Mouse (Mus musculus): ENCODE measurements at regions not wholly inside any gene's neighbourhood (a gene's known extent, or its start where the extent isn't known, plus 50 kb on each side); places are given as distances from the start of the nearest gene placed in this dataset.

DNA sequence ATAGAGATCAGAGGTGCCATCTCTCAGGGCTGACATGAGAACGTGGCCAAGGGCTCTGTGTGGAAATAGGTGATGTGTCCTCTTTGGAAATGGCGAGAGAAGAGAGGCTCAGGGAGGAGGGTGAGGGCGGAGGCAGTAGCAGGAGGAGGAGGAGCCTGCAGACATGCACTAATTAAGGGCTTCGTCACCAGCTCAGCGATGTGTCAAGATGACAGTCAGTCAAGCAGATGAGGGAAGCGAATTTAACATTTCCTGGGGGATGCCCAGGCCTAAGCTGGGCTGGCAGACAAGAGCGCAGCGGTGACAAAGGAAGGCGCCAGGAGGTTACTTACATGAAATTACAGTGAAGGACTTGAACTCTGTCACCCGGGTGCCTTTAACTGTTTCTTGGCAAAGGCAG lies 455.1 kb upstream of the Tbx3 start:
- in situ Hi-C loops (cut with MseI, MboI): no loop called here

DNA sequence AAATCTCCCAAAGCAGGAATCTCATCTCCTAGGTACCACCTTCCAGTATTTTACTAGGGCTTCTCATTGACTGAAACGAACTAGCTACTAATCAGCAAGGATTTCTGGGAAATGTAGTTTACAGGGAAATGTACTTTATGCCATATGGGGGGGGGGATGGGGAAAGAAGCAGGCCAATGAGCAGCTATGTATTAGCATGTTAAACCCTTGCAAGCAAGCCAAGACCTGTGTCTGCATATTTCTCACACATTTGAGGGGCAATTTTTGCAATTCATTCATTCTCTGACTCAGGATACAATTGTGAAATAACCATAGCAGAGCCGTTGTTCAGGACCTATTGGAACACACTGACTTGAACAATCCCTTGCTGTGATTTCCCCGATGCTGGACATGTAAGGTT lies 454.3 kb upstream of the Tbx3 start:
- in situ Hi-C loops (cut with MseI, MboI): no loop called here

DNA sequence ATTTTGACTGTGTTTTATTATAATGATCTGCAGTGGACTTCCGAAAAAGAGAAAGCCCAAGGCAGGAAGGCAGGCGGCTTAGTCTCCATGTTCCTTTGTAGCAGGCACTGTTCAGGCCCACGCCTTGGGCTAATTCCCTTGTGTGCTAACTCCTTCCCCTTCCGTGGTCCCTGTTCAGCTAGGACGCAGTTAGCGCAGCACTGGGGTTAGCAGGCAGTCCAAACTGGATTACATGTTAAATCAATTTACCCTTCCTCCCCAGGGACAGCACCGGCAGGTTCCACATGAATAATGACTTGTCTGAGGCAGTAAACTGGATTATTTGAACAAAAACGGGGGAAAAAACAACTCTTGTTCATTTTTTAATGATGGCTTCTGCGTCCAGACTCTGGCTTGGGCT lies 453.4 kb upstream of the Tbx3 start:
- in situ Hi-C loops (cut with MseI, MboI): no loop called here

DNA sequence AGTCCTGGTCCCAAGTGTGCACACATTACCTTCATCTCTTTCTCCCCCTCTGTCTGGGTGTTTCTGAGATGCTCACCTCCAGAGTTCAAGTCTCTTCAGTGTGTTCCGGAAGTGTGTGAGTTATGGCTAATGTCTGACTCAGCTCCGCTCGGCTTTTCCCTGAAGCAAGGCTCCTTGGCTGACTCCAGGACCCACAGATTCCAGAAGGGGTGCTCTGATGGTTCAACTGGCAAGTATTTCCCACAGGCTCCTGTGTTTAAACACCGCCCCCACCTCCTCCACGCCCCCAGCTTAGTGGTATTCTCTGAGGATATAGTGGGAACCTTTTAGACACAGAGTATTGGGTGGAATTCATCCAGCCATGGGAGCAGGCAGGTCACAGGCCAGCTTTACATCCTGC lies 441.8 kb upstream of the Tbx3 start:
- in situ Hi-C loops (cut with MseI, MboI): no loop called here

DNA sequence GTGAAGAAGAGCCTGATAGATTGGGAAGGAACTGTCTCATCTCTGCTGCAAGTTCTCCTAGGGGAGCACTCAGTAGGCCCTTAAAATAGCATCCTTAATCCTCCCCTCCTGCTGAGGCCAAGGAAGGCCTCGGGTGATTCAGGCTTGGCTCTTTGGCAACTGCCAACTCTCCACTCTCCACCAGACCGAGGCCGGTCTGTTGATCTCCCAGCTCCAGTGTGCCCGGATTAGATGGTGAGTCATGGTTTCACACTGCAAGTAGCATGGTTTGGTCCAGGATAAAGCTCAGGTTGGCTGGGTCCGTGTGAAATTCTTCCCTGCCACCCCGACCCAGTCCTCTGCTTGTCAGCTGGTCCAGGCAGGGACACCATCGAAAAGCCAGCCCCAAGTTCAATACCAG lies 437.5 kb upstream of the Tbx3 start:
- in situ Hi-C loops (cut with MseI, MboI): no loop called here

DNA sequence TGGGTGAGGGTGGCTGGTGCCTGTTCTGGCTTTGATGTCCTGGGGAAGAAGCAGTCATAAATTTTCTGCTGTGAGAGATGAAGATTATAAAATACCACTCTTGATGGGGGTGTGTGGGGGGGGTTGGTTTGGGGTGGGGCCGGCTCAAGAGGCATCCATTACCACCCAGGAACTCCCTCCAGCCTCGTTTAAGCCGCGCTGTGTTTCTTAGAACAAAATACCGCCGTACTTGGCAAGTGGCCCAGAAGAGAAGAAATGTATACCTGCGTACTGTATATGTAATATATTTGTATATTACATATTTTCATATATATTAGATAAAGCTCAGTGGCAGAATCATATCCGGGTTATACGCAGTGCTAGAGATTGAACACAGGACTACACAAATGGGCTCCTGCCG lies 434.6 kb upstream of the Tbx3 start:
- in situ Hi-C loops (cut with MseI, MboI): no loop called here

DNA sequence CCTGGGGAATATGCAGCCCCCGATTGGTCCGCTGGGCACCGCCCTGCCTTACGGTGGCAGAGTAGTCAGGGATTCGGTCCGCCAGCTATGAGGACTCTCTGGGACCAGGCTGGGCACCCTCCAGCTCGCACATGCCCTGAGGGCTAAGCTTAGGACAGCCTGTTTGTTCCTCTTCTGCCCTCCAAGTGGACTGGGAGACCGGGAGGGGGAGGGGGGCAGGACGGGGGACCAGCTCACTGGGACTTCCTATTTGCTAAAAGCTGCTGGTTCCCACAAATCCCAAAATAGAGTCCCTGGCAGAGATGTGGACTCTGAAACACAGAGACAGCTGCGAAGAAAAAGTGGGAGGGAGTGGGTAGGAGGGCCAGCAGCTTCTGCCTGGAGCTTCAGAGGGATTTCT lies 423.6 kb upstream of the Tbx3 start:
- in situ Hi-C loops (cut with MseI, MboI): no loop called here

DNA sequence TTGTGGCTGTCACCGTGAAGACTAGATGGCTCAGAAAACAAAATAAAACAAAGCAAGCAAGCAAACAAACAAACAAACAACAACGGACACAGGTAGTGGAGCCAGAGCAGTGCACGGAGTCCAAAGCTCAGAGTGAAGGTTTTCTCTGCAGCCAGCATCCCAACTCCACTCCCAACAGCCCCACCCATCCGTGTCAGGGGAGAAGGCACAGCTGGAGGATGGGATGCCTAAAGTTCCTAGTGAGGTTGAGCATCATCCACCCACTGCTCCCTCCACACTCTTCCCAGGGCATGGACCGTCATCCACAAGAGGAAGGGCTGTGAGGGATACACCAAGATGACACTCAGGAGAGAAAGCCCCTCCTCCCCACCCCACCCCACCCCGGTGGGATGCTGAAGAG lies 421.8 kb upstream of the Tbx3 start:
- in situ Hi-C loops (cut with MseI, MboI): no loop called here

DNA sequence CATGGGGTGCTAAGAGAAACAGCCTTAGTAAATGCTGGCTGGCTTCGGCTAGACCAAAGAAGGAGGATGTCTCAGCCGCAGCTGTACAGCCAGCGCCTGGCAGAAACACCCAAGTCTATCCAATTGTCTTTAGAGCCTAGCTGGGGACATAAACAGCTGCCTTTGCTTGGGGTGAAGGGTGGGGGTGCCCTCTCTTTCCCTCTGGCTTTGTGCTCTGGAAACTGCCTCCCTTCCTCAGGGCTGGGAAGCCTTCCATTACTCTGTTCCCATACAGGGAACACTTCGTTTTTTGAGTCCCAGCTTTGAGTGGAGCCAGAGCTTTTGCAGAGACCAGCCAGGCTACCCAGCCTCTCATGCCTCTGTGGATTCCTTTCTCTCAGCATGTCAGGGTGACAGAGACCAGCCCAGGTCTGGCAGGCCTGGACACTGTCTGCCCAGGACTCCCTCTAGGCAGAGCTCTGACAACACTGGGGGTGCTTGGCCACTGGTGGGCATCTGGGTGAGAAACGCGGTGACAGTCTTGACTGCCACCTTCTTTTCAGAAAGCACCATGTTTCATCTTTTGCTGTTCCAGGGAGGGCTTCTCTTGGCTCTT lies 421.2 kb upstream of the Tbx3 start:
- in situ Hi-C loops (cut with MseI, MboI): no loop called here

DNA sequence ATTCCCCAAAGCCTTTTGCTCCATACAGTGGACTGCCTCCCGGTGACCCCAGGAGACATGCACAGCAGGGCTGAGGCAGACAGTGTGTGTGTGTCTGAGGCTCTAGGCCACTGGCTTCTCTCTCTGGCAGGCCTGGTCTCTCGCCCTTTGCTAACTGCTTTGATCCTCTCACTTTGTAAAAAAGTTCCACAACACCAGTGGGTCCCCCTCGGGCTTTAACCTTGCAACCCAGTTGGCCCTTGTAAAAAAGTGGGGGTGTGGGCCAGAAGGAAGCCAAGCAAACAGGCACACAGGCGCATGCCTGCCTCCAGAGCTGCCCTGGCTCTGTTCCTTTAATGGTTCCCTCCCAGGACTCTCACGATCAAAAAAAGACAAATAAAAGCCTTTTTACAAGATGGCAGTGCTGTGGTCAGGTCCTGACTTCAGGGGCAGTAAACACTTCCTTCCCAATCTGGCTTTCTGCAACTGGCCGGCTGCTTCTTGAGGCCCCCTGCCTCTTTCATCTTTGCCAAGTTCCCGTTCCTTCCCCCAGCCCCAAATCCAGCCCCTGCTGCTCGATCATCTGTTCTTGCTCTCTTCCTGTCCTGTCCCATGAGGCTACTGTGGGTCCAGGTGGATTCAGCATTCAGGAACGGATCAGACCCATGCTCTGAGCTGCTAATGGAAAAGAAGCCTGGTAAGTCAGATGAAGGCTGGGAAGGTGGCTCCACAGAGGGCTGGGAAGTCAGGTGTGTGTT lies 419.0 kb upstream of the Tbx3 start:
- in situ Hi-C loops (cut with MseI, MboI): no loop called here

DNA sequence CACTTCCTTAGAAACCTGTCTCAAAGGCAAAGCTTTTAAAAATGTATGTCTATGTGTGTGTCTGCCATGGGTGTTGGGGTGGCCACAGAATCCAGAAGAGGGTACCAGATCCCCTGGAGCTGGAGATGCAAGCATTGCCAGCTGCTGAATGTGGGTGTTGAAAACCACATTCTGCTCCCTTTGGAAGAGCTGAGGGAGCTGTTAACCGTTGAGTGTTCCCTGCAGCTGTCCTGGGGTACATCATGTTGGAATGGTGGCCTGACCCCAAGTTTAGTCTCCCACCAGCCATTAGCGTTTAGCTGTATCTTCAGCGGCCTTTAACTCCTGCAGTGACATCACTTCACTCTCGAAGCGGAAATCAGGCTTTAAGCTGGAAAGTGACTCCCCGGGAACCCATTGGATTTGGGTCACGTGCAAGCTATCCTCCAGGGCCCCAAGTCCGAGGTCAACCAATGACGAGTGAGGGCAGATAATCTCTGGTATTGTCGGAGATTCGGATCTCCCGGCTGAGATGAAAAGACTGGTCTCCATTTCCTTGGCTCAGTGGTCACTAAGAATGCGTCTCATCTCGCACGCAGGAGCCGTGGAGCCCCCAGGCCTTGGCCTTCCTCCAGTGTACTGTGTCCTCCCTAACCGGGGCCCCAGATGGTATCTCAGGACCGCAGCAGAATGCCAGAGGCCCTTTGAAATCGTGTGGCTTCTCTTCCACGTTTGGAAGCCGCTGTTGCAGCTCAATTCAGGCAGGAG lies 412.9 kb upstream of the Tbx3 start:
- in situ Hi-C loops (cut with MseI, MboI): no loop called here

DNA sequence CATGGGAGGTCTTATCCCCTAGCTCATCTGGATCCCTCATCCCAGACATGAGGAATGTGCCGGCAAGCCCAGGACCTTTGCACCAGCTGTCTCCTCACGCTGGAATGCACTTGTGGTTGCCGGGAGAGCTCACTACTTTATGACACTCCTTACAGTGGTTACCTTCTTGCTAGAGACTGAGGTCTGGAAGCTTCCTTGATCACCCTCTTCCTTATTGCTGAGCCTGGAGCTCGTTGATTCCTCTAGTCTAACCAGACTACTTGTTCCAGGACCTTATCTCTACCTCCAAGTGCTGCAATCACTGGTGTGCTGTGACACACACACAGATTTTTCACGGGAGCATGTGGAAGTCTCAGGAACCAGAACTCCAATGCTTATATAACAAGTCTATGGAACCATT lies 411.6 kb upstream of the Tbx3 start:
- in situ Hi-C loops (cut with MseI, MboI): no loop called here

DNA sequence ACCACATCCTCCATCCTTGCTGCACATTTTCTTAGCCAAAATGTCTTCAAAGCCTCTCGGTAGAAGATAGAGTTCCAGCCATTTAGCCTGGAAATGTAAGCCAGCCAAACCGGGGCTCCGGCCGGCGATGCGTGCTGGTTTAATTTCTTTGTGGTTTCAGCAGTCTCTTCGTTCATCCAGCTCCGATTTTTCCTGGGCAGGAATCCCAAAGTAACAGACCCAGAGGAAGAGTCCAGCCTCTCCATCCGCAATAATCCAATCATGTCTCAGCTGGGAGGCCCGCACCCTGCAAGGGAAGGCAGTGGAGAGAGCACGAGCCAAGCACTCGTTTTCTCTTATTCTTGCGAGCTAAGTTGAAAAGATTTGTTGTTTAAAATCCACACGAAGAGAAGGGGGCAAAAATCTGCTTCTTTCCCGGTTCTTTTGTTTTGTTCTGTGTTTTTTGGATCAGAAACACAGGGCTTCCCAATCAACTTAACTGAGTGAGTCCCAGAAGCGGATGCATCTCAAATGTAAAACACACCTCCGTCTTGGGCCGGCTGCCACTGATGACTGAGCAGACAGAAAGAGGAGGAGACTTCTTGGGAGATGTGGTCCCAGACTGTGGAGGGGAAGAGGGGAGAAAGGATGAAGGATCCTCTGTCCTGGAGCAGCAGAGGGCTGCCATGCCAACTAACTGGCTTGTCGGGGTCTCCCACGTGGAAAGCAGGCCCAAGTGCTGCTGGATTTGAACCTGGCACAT lies 405.1 kb upstream of the Tbx3 start:
- in situ Hi-C loops (cut with MseI, MboI): no loop called here

DNA sequence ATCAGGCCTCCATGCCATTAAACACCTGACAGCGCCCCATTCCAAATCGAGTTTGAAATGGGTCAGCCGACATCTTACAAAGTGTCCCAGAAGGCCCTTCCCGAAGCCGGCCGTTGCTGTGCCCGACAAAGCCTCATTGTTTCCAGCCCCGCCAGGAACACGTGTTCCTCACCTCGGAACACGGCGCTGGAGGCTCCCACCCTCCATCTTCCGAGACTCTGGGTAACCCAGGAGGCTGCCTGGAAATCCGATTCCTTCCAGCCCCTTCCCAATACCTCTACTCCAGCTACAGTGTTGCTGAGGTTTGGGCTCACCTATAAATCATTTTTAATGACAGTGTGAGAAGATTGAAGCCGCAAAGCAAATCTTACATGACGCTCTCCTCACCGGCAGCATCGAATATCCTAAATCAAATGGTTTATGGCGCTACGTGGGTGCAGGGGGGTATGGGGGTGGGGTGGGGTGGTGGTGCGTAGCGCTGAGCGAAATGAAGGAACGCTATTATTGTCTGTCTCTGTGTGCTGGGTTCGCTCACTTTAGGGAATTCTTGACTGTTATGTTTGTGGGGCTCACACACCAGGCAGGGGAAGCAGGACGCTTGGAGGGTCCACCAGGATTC lies 399.1 kb upstream of the Tbx3 start:
- in situ Hi-C loops (cut with MseI, MboI): no loop called here

DNA sequence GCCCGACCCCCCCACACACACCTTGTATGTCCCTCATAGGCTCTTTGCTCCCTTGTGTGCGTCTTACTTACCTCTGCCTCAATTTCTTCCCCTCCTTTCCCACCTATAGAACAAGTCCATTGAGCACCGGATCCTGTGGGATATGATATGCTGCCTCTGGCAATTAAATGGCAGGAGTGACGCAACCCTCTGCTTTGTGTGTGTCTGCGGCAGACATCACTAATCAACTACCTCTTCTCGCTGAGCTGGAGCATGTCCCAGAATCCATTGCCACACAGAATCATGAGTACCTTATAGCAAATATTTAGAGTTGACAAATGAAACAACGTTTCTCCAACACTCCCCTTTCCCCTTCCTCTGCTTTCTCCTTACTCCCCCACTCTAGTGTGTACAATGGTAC lies 397.3 kb upstream of the Tbx3 start:
- in situ Hi-C loops (cut with MseI, MboI): no loop called here

DNA sequence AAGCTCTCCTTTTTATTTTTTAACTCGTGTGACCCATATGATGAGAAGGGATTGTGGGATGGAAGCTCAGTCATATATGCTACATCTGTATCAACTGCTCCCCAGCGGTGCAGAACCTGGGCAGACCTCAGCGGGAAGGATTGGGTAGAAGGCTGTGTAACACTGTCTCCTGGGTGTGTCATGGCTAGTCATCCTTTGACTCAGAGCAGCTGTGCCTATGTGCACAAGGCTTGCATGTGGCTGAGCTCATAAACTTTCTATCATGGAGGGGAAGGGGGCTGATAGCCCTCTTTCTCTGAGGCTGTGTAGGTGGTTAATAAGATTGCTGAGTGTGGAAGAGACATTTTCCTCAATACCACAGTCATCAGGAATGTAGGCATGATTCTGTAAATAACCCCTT lies 396.9 kb upstream of the Tbx3 start:
- in situ Hi-C loops (cut with MseI, MboI): no loop called here

DNA sequence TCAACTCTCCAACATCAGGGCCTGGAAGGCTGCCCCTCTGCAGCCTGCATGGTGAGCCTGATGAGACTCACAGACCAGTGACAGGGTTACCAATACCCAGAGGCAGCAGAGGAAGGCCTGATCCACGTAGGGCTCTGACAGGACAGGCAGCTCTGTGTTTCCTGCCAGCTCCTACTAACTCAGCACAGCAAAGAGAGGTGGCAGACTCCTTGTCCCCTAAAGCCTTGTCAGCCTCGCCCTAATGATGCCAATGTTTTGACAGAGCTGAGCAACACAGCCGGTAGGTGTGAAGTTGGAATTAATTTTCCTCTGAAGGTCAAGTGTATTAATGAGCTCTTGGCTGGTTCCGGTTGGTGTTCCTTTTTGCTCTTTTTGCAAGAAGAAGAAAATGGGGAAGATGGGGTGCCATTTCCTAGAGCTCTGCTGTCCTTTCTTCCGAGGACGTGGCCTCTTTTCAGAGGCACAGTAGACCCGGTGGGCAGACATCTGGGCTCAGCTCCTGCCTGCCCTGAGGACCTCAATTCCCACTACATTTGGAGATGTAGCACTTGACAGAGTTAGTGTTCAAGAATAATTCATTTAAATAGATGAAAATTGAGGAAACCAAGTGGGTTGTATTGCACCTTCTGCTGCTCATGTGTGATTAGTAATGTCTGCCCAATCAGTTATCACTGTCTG lies 395.5 kb upstream of the Tbx3 start:
- in situ Hi-C loops (cut with MseI, MboI): no loop called here

DNA sequence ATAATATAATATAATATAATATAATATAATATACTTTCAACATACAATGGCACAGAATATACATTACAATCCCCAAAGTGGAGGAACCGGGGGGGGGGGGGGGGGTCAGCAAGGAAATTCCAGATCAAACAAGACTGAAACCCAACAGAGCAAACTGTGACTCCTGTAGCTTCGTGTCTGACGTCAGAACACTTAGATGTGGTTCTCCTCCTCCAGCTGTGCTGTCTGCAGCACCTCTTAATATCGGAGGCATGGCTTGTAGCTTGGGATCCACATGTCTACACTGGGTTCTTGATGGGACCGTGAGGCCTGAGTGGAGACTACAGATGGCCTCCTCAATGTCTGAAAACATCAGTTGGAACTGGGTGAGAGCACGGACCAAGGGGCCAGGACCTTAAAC lies 390.3 kb upstream of the Tbx3 start:
- in situ Hi-C loops (cut with MseI, MboI): no loop called here

DNA sequence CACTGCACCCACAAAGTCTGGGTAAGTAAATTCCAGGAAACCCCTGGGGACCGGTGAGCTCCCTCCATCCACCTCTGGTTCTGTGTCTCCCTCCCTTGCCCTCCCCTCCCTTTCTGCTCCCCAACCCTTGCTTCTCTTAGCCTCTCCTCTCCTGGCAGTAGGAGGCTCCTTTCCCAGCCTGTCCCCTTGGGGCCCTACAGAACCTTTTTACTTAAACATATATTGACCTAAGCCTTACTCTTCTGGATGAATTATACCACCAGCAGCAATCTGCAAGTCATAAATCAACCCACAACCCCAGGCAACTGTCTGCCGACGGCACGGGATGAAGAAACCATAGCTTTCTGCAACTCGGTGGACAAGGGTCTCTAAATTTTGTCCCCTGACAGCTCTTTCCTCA lies 380.7 kb upstream of the Tbx3 start:
- in situ Hi-C loops (cut with MseI, MboI): no loop called here

DNA sequence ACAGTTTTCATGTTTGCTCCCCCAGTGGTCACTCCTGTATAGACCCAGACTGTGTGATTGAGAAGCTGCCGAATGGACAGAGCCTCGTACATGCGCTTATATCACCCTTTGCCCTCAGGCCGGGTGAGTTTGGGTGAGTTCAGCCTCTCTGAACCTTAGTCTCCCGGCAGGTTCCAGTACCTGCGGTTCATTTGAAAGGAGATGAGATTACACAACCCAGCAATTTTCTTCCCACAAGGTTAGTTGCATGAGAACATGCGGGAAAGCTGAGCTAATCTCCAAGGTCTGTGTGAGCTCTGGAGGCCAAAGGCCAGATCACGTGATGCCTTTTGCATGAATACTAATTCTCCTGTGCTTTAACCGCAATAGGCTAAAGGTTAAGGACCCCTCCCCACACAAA lies 378.1 kb upstream of the Tbx3 start:
- in situ Hi-C loops (cut with MseI, MboI): no loop called here

DNA sequence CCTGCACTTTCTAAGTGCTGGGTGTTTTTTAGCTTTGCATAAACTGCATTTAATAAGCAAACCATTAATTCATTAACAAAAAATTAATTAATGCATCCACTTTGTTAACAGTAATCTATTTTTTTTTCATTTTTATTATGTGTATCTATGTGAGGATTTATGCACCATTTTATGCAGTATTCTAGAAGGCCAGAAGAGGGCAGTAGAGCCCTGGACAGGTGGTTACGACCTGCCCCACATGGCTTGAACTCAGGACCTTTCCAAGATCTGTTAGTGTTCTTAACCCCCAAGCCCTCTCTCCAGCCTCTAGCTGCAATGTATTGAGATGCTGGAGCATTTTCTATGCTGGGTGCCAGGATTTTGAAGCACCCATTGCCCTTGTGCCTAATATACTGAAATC lies 377.6 kb upstream of the Tbx3 start:
- in situ Hi-C loops (cut with MseI, MboI): no loop called here

DNA sequence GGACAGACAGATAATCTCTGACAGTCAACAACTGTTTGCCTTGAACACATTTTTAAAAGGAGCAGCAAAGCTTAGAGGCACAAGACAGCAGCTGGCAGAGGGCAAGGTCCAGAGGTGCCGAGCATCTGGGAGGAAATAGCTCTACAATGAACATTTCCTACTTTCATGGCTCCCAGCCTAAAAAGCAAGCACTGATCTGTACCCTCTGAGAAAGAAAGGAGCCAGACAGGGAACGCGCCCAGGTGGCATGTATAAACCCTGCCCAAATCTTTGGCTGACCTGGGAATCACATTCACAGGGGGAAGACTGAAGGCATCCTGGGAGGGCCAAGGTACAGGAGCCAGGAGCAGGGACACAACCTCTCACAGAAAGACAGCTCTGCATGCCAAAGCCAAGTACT lies 371.2 kb upstream of the Tbx3 start:
- in situ Hi-C loops (cut with MseI, MboI): no loop called here
